Mouse (Mus musculus) T-helper 2 cell (primary cell): ENCODE measurements at regions not wholly inside any gene's neighbourhood (a gene's known extent, or its start where the extent isn't known, plus 50 kb on each side); places are given as distances from the start of the nearest gene placed in this dataset.

ENCODE experiments used
- in situ Hi-C: fragments of 300-600 bp; cut with MboI, MseI; formaldehyde crosslinking; loops from one replicate; pipeline ENCODE4 v1.15.1; 2025; ENCODE audit warnings: high pct_unique_total_duplicates

GRCm38 (mm10) chr8:53749263-53749662 is 110.4 kb upstream of the Neil3 start:
- in situ Hi-C loops, result no loop called here

GRCm38 (mm10) chr8:53769211-53769610 is 130.3 kb upstream of the Neil3 start:
- in situ Hi-C loops, result no loop called here

- in situ Hi-C loops, result no loop called here
Observed at GRCm38 (mm10) chr8:53775511-53775910, 136.6 kb upstream of the Neil3 start.

GRCm38 (mm10) chr8:53780886-53781285 is 142.0 kb upstream of the Neil3 start:
- in situ Hi-C loops, result no loop called here

- in situ Hi-C loops, result no loop called here
Observed at GRCm38 (mm10) chr8:53781885-53782284, 143.0 kb upstream of the Neil3 start.

GRCm38 (mm10) chr8:53788202-53788601 is 149.3 kb upstream of the Neil3 start:
- in situ Hi-C loops, result no loop called here

- in situ Hi-C loops, result no loop called here
Observed at GRCm38 (mm10) chr8:53821148-53821547, 182.3 kb upstream of the Neil3 start.

- in situ Hi-C loops, result no loop called here
Observed at GRCm38 (mm10) chr8:53827395-53827794, 188.5 kb upstream of the Neil3 start.

- in situ Hi-C loops, result no loop called here
Observed at GRCm38 (mm10) chr8:53847821-53848220, 209.0 kb upstream of the Neil3 start.

GRCm38 (mm10) chr8:53868567-53868966 is 208.8 kb upstream of the Vegfc start:
- in situ Hi-C loops, result loop anchor here (25.0 kb wide), 2 partner anchors 294 to 794 kb away; no protein-coding TSS in a partner anchor

- in situ Hi-C loops, result loop anchor here (5.0 to 25.0 kb wide), 3 partner anchors 292 to 792 kb away; no protein-coding TSS in a partner anchor
Observed at GRCm38 (mm10) chr8:53869997-53870596, 207.3 kb upstream of the Vegfc start.

- in situ Hi-C loops, result loop anchor here (5.0 to 25.0 kb wide), 3 partner anchors 290 to 790 kb away; no protein-coding TSS in a partner anchor
Observed at GRCm38 (mm10) chr8:53872033-53872619, 205.3 kb upstream of the Vegfc start.

- in situ Hi-C loops, result no loop called here
Observed at GRCm38 (mm10) chr8:53878846-53879245, 198.6 kb upstream of the Vegfc start.

GRCm38 (mm10) chr8:53881551-53881950 is 195.9 kb upstream of the Vegfc start:
- in situ Hi-C loops, result no loop called here

- in situ Hi-C loops, result no loop called here
Observed at GRCm38 (mm10) chr8:53892205-53892710, 185.1 kb upstream of the Vegfc start.

GRCm38 (mm10) chr8:53892770-53893169 is 184.6 kb upstream of the Vegfc start:
- in situ Hi-C loops, result no loop called here

- in situ Hi-C loops, result no loop called here
Observed at GRCm38 (mm10) chr8:53922343-53922742, 155.1 kb upstream of the Vegfc start.

GRCm38 (mm10) chr8:53930685-53931084 is 146.7 kb upstream of the Vegfc start:
- in situ Hi-C loops, result no loop called here

- in situ Hi-C loops, result no loop called here
Observed at GRCm38 (mm10) chr8:53938392-53938791, 139.0 kb upstream of the Vegfc start.

- in situ Hi-C loops, result no loop called here
Observed at GRCm38 (mm10) chr8:53939519-53939918, 137.9 kb upstream of the Vegfc start.

- in situ Hi-C loops, result no loop called here
Observed at GRCm38 (mm10) chr8:53941144-53941543, 136.3 kb upstream of the Vegfc start.

- in situ Hi-C loops, result no loop called here
Observed at GRCm38 (mm10) chr8:53945561-53945960, 131.8 kb upstream of the Vegfc start.

GRCm38 (mm10) chr8:53947384-53947783 is 130.0 kb upstream of the Vegfc start:
- in situ Hi-C loops, result no loop called here
